In the genomic region with DNA sequence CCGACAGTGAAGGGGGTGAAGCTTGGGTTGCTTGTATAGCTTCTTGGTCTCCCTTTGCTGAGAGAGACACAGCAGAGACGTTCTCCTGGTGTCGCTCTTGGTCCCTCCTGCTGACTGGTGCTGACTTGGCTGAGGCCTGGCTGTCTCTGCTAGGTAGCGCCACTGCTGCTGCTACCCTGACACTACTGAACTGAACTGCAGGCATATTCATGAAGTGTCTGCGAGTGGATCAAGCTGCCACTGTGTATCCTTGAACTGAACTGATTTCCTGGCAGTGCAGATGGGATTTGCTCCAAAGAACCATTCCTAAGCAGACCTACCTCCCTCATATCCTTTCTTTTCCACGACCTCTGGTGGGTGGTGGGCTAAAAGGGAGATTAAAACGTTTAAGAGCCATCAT, we compare ENCODE assay signal across 15 mouse cellular contexts.
"Had no signal": no experiment of that assay in that cellular context is flagged by ENCODE, and none has a peak within 500 bp of the region (broad histone marks: within the 10 kb centered on the region; RNA-seq: fewer than 3 reads in every experiment).

No protein-coding gene starts in this region.

- H3K27ac ChIP-seq: liver, embryonic 15.5 days; macrophage; neural tube, embryonic 12.5 days; stomach, embryonic 15.5 days had no signal

- H3K4me2 ChIP-seq: liver, embryonic 11.5 days; liver, embryonic 15.5 days; neural tube, embryonic 12.5 days; stomach, embryonic 15.5 days had no signal

- H3K4me1 ChIP-seq: liver, embryonic 15.5 days; stomach, embryonic 15.5 days had no signal

- DNase-seq: kidney, adult 8-10 months; kidney, postnatal 25 days; midbrain, embryonic 14.5 days; retina, postnatal 1 day; right cerebral cortex, postnatal 4 days; spleen, adult 18-20 months; thymus, adult 2 months; thymus, postnatal 25 days had no signal

- H3K9me3 ChIP-seq: liver, embryonic 15.5 days; neural tube, embryonic 12.5 days; stomach, embryonic 15.5 days had no signal

- H3K9ac ChIP-seq: liver, embryonic 15.5 days; neural tube, embryonic 12.5 days; stomach, embryonic 15.5 days had no signal

- ATAC-seq: inflammation-experienced regulatory T-cells, adult 6 months; intestine, postnatal 0 days had no signal

- H3K27me3 ChIP-seq: liver, embryonic 15.5 days; neural tube, embryonic 12.5 days; stomach, embryonic 15.5 days had no signal

- H3K4me3 ChIP-seq: liver, embryonic 15.5 days; neural tube, embryonic 12.5 days; stomach, embryonic 15.5 days had no signal

- H3K36me3 ChIP-seq: liver, embryonic 15.5 days; neural tube, embryonic 12.5 days; stomach, embryonic 15.5 days had no signal
